Mouse (Mus musculus): Measurements from ENCODE around the gene Tc2n. TPM values are rescaled to one million over a fixed set of nuclear protein-coding genes. Genes with fewer than 3 reads are reported as not detected.

Tc2n gene
- total RNA-seq, 2 experiments from 2014 or later, result 1.4 to 2.2 TPM

Other genes with a start within 250 kb of the Tc2n start
- 10 to 100 TPM; 78.4 to 96.9 TPM for gene Fbln5, start 100.5 kb upstream of the Tc2n start, total RNA-seq (2021)
- 10 to 100 TPM; 32.0 to 36.9 TPM for gene Trip11, start 194.7 kb upstream of the Tc2n start, total RNA-seq (2021)
- gene Atxn3, start 239.7 kb upstream of the Tc2n start, total RNA-seq (2021), result 10 to 100 TPM; 19.3 to 20.3 TPM